Mouse (Mus musculus) kidney, adult 2 months (tissue): Measurements from ENCODE around the gene Cers2. TPM values are rescaled to one million over a fixed set of nuclear protein-coding genes. Genes with fewer than 3 reads are reported as not detected.

Source experiments
- DNase-seq: peaks from one replicate; pipeline ENCODE4 v3.0.0; 2021
- H3K27ac ChIP-seq: fragments of 200-500 bp; 2 replicates; pipeline ENCODE4 v1.5.1; 2012; ENCODE audit warnings: low read depth, low read length, control low read depth, inconsistent platforms; ENCODE audit not compliant: insufficient read depth
- H3K27me3 ChIP-seq: fragments of 200-500 bp; replicated peaks from 2 replicates; pipeline ENCODE4 v1.6.1; 2012; ENCODE audit warnings: mild to moderate bottlenecking, moderate library complexity, low read length, inconsistent platforms; ENCODE audit not compliant: control insufficient read depth, insufficient read depth
- H3K36me3 ChIP-seq: fragments of 200-500 bp; 2 replicates; pipeline ENCODE4 v1.6.1; 2012; ENCODE audit warnings: mild to moderate bottlenecking, moderate library complexity, low read length, inconsistent platforms; ENCODE audit not compliant: control insufficient read depth, insufficient read depth
- H3K4me1 ChIP-seq: fragments of 200-500 bp; 2 replicates; pipeline ENCODE4 v1.6.1; 2011; ENCODE audit warnings: low read length; ENCODE audit not compliant: control insufficient read depth, insufficient read depth
- H3K4me3 ChIP-seq: fragments of 200-500 bp; 2 replicates; pipeline ENCODE4 v1.5.1; 2011; ENCODE audit warnings: mild to moderate bottlenecking, low read depth, low read length, control low read depth; ENCODE audit not compliant: insufficient read depth
- CTCF ChIP-seq: fragments of 200-500 bp; conservative IDR thresholded peaks from 2 replicates; pipeline ENCODE4 v1.5.1; 2011; ENCODE audit warnings: low read depth, mild to moderate bottlenecking, control low read depth, low read length, moderate library complexity, mixed read lengths; ENCODE audit not compliant: insufficient read depth, insufficient read length
- POLR2A ChIP-seq: fragments of 200-500 bp; IDR thresholded peaks from one replicate; pipeline ENCODE4 v1.6.1; 2011; ENCODE audit warnings: low read depth, low read length, control low read depth
- WGBS: fragments of 180-500 bp; shearing (Covaris S2); methylation state at CpG from one replicate; pipeline ENCODE4 v1.1.7; 2018; 5-methylcytosine and 5-hydroxymethylcytosine counted together
- polyA plus RNA-seq: library from polyadenylated mRNA; depleted of rRNA; stranded (reverse); fragments of >200 nt; gene quantifications from 2 replicates; pipeline ENCODE4 v1.2.3, GENCODE M21; 2012

Cers2 gene
- polyA plus RNA-seq, 1 experiment = 173 TPM

GRCm38 (mm10) chr3:95319110-95319509 lies 4.5 kb downstream of the Cers2 start:
- no peak for TF ChIP-seq CTCF
- no peak for TF ChIP-seq POLR2A
- WGBS = 26% methylated on average over 2 of the region's 2 CpGs
- no peak for DNase-seq
- no peaks in the 10 kb centered on the region for H3K27me3 ChIP-seq
- H3K36me3 ChIP-seq = peaks cover 9% of the 10 kb centered on the region
- H3K27ac ChIP-seq = peak overlapping the region; percentile 82
- no peak overlapping the region for H3K4me3 ChIP-seq
- H3K4me1 ChIP-seq = peaks cover 41% of the 10 kb centered on the region

- Histone ChIP-seq H3K4me3 (no peak overlapping the region), H3K4me1 (peaks cover 41% of the 10 kb centered on the region), H3K27me3 (no peaks in the 10 kb centered on the region), H3K27ac (no peak overlapping the region), H3K36me3 (peaks cover 9% of the 10 kb centered on the region)
- DNase-seq = no peak
- TF ChIP-seq POLR2A (no peak), CTCF (no peak)
- 60% methylated on average over 12 of the region's 12 CpGs for WGBS
Measured at GRCm38 (mm10) chr3:95319701-95320625, 5.4 kb downstream of the Cers2 start.

DNA sequence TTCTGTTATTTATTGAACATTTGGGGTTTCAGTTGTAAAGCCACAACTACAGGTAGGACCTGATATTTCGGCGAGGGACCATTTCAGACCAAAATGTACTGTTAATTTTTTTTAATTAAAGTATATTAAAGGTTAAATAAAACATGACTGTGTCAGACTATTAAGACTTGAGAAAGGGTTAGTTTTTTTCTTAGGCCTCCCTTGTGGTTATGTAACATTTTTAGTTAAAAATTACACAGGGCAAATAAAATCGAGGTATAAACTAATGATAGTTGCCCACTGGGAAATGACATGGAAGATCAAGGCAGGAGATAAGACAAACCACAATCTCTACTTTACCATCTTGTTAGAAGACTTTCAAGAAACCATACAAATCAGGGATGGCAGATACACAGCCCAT lies 8.8 kb downstream of the Cers2 start:
- TF ChIP-seq POLR2A (no peak), CTCF (no peak)
- peak overlapping the region; percentile 75 for H3K27ac ChIP-seq

DNA sequence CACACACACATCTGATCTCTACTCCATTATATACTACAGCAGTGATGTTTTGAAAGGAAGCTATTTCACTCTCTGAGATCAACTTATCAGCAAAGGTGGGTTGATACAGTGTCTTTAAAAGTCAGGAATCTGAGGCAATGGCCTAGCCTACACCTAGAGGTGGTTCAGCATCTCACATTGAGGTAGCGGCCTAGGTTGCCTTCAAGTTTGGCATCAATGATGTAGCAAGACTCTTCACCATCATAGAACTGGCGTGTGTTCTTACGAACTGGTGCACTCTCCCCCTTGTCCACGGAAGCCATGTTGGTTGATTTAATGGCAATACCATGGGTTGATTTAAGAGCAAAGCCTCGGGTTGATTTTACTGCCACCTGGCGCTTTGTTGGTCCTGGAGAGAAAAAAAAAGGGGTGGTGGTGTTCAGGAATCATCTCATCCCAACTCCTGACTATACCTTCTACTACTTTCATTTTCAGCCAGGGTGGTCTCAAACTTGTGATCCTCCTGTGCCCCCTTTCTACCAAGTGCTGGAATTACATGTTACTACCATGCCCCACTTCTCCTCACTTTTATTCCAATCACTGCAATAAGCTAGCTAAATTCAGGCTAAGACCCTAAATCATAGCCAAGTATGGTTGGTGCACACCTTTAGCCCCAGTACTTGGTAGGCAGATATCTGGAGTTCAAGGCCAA lies 10.0 kb downstream of the Cers2 start:
- Histone ChIP-seq H3K4me1 (peaks cover 13% of the 10 kb centered on the region; the same call in 1 of the 2 replicates), H3K36me3 (peaks cover 15% of the 10 kb centered on the region), H3K27me3 (no peaks in the 10 kb centered on the region), H3K4me3 (no peak overlapping the region), H3K27ac (no peak overlapping the region)
- no peak for DNase-seq
- TF ChIP-seq POLR2A (no peak), CTCF (no peak)
- WGBS = 85% methylated on average over 6 of the region's 6 CpGs

More for the DNA sequence above, 8.8 kb downstream of the Cers2 start:
- Histone ChIP-seq H3K4me3 (no peak overlapping the region), H3K27me3 (no peaks in the 10 kb centered on the region), H3K4me1 (peaks cover 22% of the 10 kb centered on the region; the same call in 1 of the 2 replicates), H3K36me3 (peaks cover 15% of the 10 kb centered on the region)
- DNase-seq = peak; percentile 47
- WGBS = 44% methylated on average over 3 of the region's 3 CpGs

DNA sequence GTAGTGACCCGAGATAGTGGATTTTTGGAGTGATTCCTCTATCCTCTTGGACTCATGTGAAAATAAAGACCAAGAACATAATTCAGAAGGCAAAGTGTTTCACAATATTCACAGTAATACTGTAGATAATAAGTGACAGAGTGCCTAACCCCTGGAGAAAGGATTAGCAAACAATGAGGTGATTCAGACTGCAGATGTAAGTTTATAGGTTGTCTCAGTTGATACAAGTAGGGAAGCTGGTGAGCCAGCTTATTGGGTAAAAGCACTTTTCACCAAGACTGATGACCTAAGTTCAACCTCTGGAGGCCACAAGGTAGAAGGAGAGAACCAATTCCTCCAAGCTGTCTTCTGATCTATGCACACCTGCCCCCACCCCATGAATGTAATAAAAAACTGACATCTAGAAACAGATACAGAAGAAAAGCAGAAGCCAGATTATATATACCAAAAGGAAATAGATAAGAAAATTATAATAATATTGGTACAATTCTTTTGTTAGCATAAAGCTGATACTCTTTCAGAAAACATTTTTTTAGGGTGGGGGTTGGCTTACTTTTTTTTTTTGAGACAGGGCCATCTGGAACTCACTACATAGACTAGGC lies 14.3 kb downstream of the Cers2 start:
- WGBS = 90% methylated on average over 1 of the region's 1 CpGs
- H3K36me3 ChIP-seq = peaks cover 7% of the 10 kb centered on the region
- no peak overlapping the region for H3K27ac ChIP-seq
- no peak for TF ChIP-seq POLR2A
- no peak for TF ChIP-seq CTCF
- H3K27me3 ChIP-seq = no peaks in the 10 kb centered on the region
- DNase-seq = no peak
- no peaks in the 10 kb centered on the region; the same call in 1 of the 2 replicates for H3K4me1 ChIP-seq
- H3K4me3 ChIP-seq = no peak overlapping the region

GRCm38 (mm10) chr3:95331528-95331927 lies 16.9 kb downstream of the Cers2 start:
- no peak overlapping the region for H3K4me3 ChIP-seq
- no peaks in the 10 kb centered on the region for H3K4me1 ChIP-seq
- no peaks in the 10 kb centered on the region for H3K27me3 ChIP-seq
- DNase-seq = no peak
- TF ChIP-seq POLR2A (no peak), CTCF (no peak)
- 88% methylated on average over 1 of the region's 1 CpGs for WGBS
- H3K36me3 ChIP-seq = peaks cover 5% of the 10 kb centered on the region
- no peak overlapping the region for H3K27ac ChIP-seq
